Mouse (Mus musculus) MEL (cell line): Measurements from ENCODE around the gene Nkain1. TPM values are rescaled to one million over a fixed set of nuclear protein-coding genes. Genes with fewer than 3 reads are reported as not detected.

ENCODE experiments used
- DNase-seq: peaks from one replicate; pipeline ENCODE4 v3.0.0; 2011; ENCODE audit warnings: low read depth, low spot score
- H3K27ac ChIP-seq: 2 replicates; pipeline ENCODE4 v1.5.1; 2012; ENCODE audit warnings: low read depth, mild to moderate bottlenecking, control low read depth, low read length, moderate library complexity; ENCODE audit not compliant: control insufficient read depth
- H3K27me3 ChIP-seq, 2 experiments: fragments of 150-350 bp in 1 of 2; sonication (generic) in 1 of 2; 2 replicates each; pipeline ENCODE4 v1.6.1; 2012; ENCODE audit warnings: low read length in 2 of 2, mild to moderate bottlenecking in 2 of 2, improper control_type of control experiment in 1 of 2, moderate library complexity in 1 of 2; ENCODE audit not compliant: insufficient read depth in 2 of 2, control insufficient read depth in 1 of 2
- H3K36me3 ChIP-seq, 2 experiments: 2 replicates each; pipeline ENCODE4 v1.6.1; 2012 to 2014; ENCODE audit warnings: low read length in 2 of 2, improper control_type of control experiment in 1 of 2, inconsistent platforms in 1 of 2, mild to moderate bottlenecking in 1 of 2; ENCODE audit not compliant: insufficient read depth in 2 of 2, control insufficient read depth in 1 of 2
- H3K4me1 ChIP-seq, 2 experiments: fragments of 150-350 bp in 1 of 2; sonication (generic) in 1 of 2; 2 replicates each; pipeline ENCODE4 v1.6.1; 2012; ENCODE audit warnings: low read length in 2 of 2, improper control_type of control experiment in 1 of 2, mild to moderate bottlenecking in 1 of 2; ENCODE audit not compliant: insufficient read depth in 2 of 2, control insufficient read depth in 1 of 2
- H3K4me3 ChIP-seq, 2 experiments: fragments of 150-350 bp in 1 of 2; sonication (generic) in 1 of 2; 2 replicates each; pipeline ENCODE4 v1.5.1; 2012; ENCODE audit warnings: low read depth in 2 of 2, low read length in 2 of 2, mild to moderate bottlenecking in 2 of 2, moderate library complexity in 2 of 2, control low read depth in 1 of 2, improper control_type of control experiment in 1 of 2; ENCODE audit not compliant: control insufficient read depth in 1 of 2, insufficient read depth in 1 of 2
- H3K79me2 ChIP-seq: 2 replicates; pipeline ENCODE4 v1.6.1; 2012; ENCODE audit warnings: mild to moderate bottlenecking, low read length, moderate library complexity; ENCODE audit not compliant: control insufficient read depth, poor library complexity, insufficient read depth
- H3K9ac ChIP-seq: 2 replicates; pipeline ENCODE4 v1.6.1; 2012; ENCODE audit warnings: low read depth, mild to moderate bottlenecking, control low read depth, low read length, moderate library complexity; ENCODE audit not compliant: control insufficient read depth, poor library complexity, severe bottlenecking
- H3K9me3 ChIP-seq: fragments of 150-350 bp; sonication (generic); replicated peaks from 2 replicates; pipeline ENCODE4 v1.6.1; 2012; ENCODE audit warnings: mild to moderate bottlenecking, low read length, improper control_type of control experiment, moderate library complexity; ENCODE audit not compliant: insufficient read depth
- BHLHE40 ChIP-seq: IDR thresholded peaks from 2 replicates; pipeline ENCODE4 v1.6.1; 2012; ENCODE audit warnings: low read depth, mild to moderate bottlenecking, inconsistent platforms, low read length, improper control_type of control experiment, borderline replicate concordance
- CHD1 ChIP-seq: IDR thresholded peaks from 2 replicates; pipeline ENCODE4 v1.6.1; 2012; ENCODE audit warnings: low read depth, mild to moderate bottlenecking, inconsistent platforms, low read length, improper control_type of control experiment
- CHD2 ChIP-seq: IDR thresholded peaks from 2 replicates; pipeline ENCODE4 v1.6.1; 2011; ENCODE audit warnings: low read length, improper control_type of control experiment
- CTCF ChIP-seq, 3 experiments: IDR thresholded peaks in 2 of 3; conservative IDR thresholded peaks in 1 of 3; 2 replicates each; pipeline ENCODE4 v1.5.1; 2011 to 2012; ENCODE audit warnings: low read length in 3 of 3, low read depth in 2 of 3, mild to moderate bottlenecking in 2 of 3, improper control_type of control experiment in 1 of 3, inconsistent platforms in 1 of 3, mixed read lengths in 1 of 3, moderate library complexity in 1 of 3; ENCODE audit not compliant: control insufficient read depth in 1 of 3, insufficient read depth in 1 of 3, poor library complexity in 1 of 3, severe bottlenecking in 1 of 3
- E2F4 ChIP-seq: IDR thresholded peaks from 2 replicates; pipeline ENCODE4 v1.6.1; 2011; ENCODE audit warnings: low read depth, low read length, improper control_type of control experiment, borderline replicate concordance
- ELF1 ChIP-seq: IDR thresholded peaks from 2 replicates; pipeline ENCODE4 v1.6.1; 2014; ENCODE audit warnings: low read depth, mild to moderate bottlenecking, inconsistent platforms, low read length, improper control_type of control experiment, moderate library complexity
- EP300 ChIP-seq, 2 experiments: IDR thresholded peaks; 2 replicates each; pipeline ENCODE4 v1.6.1; 2011; ENCODE audit warnings: improper control_type of control experiment in 2 of 2, low read length in 2 of 2, low read depth in 1 of 2, mild to moderate bottlenecking in 1 of 2
- ETS1 ChIP-seq: IDR thresholded peaks from 2 replicates; pipeline ENCODE4 v1.6.1; 2012; ENCODE audit warnings: low read depth, mild to moderate bottlenecking, inconsistent platforms, low read length, improper control_type of control experiment, moderate library complexity
- HCFC1 ChIP-seq: IDR thresholded peaks from 2 replicates; pipeline ENCODE4 v1.6.1; 2012; ENCODE audit warnings: low read depth, mild to moderate bottlenecking, inconsistent platforms, low read length, improper control_type of control experiment, moderate library complexity
- MAFK ChIP-seq: IDR thresholded peaks from 2 replicates; pipeline ENCODE4 v1.6.1; 2011; ENCODE audit warnings: low read depth, mild to moderate bottlenecking, low read length, improper control_type of control experiment, borderline replicate concordance
- MAX ChIP-seq: IDR thresholded peaks from 2 replicates; pipeline ENCODE4 v1.6.1; 2011; ENCODE audit warnings: low read length, improper control_type of control experiment
- MAZ ChIP-seq: IDR thresholded peaks from 2 replicates; pipeline ENCODE4 v1.6.1; 2012; ENCODE audit warnings: low read depth, mild to moderate bottlenecking, inconsistent platforms, low read length, improper control_type of control experiment
- MEF2A ChIP-seq: IDR thresholded peaks from 2 replicates; pipeline ENCODE4 v1.6.1; 2014; ENCODE audit warnings: low read depth, mild to moderate bottlenecking, inconsistent platforms, low read length, improper control_type of control experiment; ENCODE audit not compliant: poor library complexity, insufficient replicate concordance, severe bottlenecking; ENCODE audit errors: extremely low read depth
- MXI1 ChIP-seq: IDR thresholded peaks from 2 replicates; pipeline ENCODE4 v1.6.1; 2011; ENCODE audit warnings: mild to moderate bottlenecking, low read depth, low read length, improper control_type of control experiment
- MYB ChIP-seq: IDR thresholded peaks from 2 replicates; pipeline ENCODE4 v1.6.1; 2011; ENCODE audit warnings: mild to moderate bottlenecking, low read depth, low read length, improper control_type of control experiment
- MYC ChIP-seq: IDR thresholded peaks from 2 replicates; pipeline ENCODE4 v1.6.1; 2011; ENCODE audit warnings: low read depth, mild to moderate bottlenecking, low read length, improper control_type of control experiment, moderate library complexity
- NELFE ChIP-seq: IDR thresholded peaks from 2 replicates; pipeline ENCODE4 v1.6.1; 2011; ENCODE audit warnings: low read depth, low read length, improper control_type of control experiment
- POLR2A ChIP-seq, 2 experiments: IDR thresholded peaks; 2 replicates each; pipeline ENCODE4 v1.6.1; 2011 to 2012; ENCODE audit warnings: low read length in 2 of 2, mild to moderate bottlenecking in 2 of 2, control low read depth in 1 of 2, improper control_type of control experiment in 1 of 2, low read depth in 1 of 2, moderate library complexity in 1 of 2; ENCODE audit not compliant: control insufficient read depth in 1 of 2, insufficient read depth in 1 of 2, poor library complexity in 1 of 2
- RAD21 ChIP-seq: IDR thresholded peaks from 2 replicates; pipeline ENCODE4 v1.6.1; 2011; ENCODE audit warnings: mild to moderate bottlenecking, low read depth, low read length, improper control_type of control experiment
- SIN3A ChIP-seq: IDR thresholded peaks from 2 replicates; pipeline ENCODE4 v1.6.1; 2012; ENCODE audit warnings: low read length, improper control_type of control experiment, inconsistent platforms
- TBP ChIP-seq: IDR thresholded peaks from 2 replicates; pipeline ENCODE4 v1.8.0; 2011; ENCODE audit warnings: low read depth, low read length, improper control_type of control experiment
- TCF12 ChIP-seq: IDR thresholded peaks from 2 replicates; pipeline ENCODE4 v1.6.1; 2014; ENCODE audit warnings: low read depth, mild to moderate bottlenecking, inconsistent platforms, low read length, improper control_type of control experiment, moderate library complexity
- UBTF ChIP-seq: IDR thresholded peaks from 2 replicates; pipeline ENCODE4 v1.6.1; 2012; ENCODE audit warnings: low read depth, mild to moderate bottlenecking, inconsistent platforms, low read length, improper control_type of control experiment, moderate library complexity, borderline replicate concordance; ENCODE audit not compliant: insufficient read depth
- USF1 ChIP-seq: IDR thresholded peaks from 2 replicates; pipeline ENCODE4 v1.6.1; 2014; ENCODE audit warnings: low read depth, mild to moderate bottlenecking, inconsistent platforms, low read length, improper control_type of control experiment, moderate library complexity
- USF2 ChIP-seq, 2 experiments: IDR thresholded peaks; 2 replicates each; pipeline ENCODE4 v1.6.1; 2011 to 2012; ENCODE audit warnings: improper control_type of control experiment in 2 of 2, low read length in 2 of 2, borderline replicate concordance in 1 of 2, inconsistent platforms in 1 of 2, low read depth in 1 of 2, mild to moderate bottlenecking in 1 of 2; ENCODE audit not compliant: insufficient read depth in 1 of 2
- polyA plus RNA-seq, 2 experiments: library from polyadenylated mRNA; stranded (reverse) in 1 of 2; unstranded in 1 of 2; fragments of >175 nt in 1 of 2; fragments of >200 nt in 1 of 2; gene quantifications; 2 replicates each; pipeline versions ENCODE4 v1.2.1 to v1.2.4; 2012; ENCODE audit warnings: low replicate concordance in 2 of 2, low read depth in 1 of 2; ENCODE audit not compliant: insufficient read length in 2 of 2, insufficient read depth in 1 of 2, missing spikeins in 1 of 2
- total RNA-seq: library from RNA; depleted of rRNA; stranded (reverse); fragments of 300-350 nt; gene quantifications from 2 replicates; pipeline ENCODE4 v1.2.3, GENCODE M21; 2012

The Nkain1 gene
- total and polyA plus RNA-seq, 3 experiments, result 5.3 to 18.5 TPM; not detected in 1

- no peak for TF ChIP-seq UBTF
- no peak for TF ChIP-seq ELF1
- TF ChIP-seq RAD21, result no peak
- TF ChIP-seq USF1, result no peak
- no peak for TF ChIP-seq MAZ
- no peak for TF ChIP-seq MYC
- TF ChIP-seq CHD2, result no peak
- TF ChIP-seq SIN3A, result no peak
- TF ChIP-seq MYB, result no peak
- no peak for TF ChIP-seq E2F4
- TF ChIP-seq EP300 (IDR thresholded peaks at IDR 0.05; ENCODE audit: low read depth in 1 of 2, low read length in 2 of 2), result no peak
- TF ChIP-seq POLR2A (IDR thresholded peaks at IDR 0.05; ENCODE audit: control insufficient read depth in 1 of 2, insufficient read depth in 1 of 2, low read depth in 1 of 2, low read length in 2 of 2, poor library complexity in 1 of 2), result no peak
- TF ChIP-seq CTCF (IDR thresholded peaks at IDR 0.05 in 2 of 3, conservative IDR thresholded peaks at IDR 0.05 in 1 of 3; ENCODE audit: control insufficient read depth in 1 of 3, insufficient read depth in 1 of 3, low read depth in 2 of 3, low read length in 3 of 3, poor library complexity in 1 of 3, severe bottlenecking in 1 of 3), result no peak
- TF ChIP-seq USF2 (IDR thresholded peaks at IDR 0.05; ENCODE audit: borderline replicate concordance in 1 of 2, insufficient read depth in 1 of 2, low read depth in 1 of 2, low read length in 2 of 2), result no peak
- no peak for TF ChIP-seq MEF2A
- no peak for TF ChIP-seq BHLHE40
- TF ChIP-seq HCFC1, result no peak
- no peaks in the 10 kb centered on the region for H3K36me3 ChIP-seq
- H3K4me3 ChIP-seq, result no peak overlapping the region
- DNase-seq, result no peak
- H3K4me1 ChIP-seq, result no peaks in the 10 kb centered on the region
- no peaks in the 10 kb centered on the region for H3K9me3 ChIP-seq
- H3K79me2 ChIP-seq, result no peaks in the 10 kb centered on the region
- peaks cover 0 to 6% of the 10 kb centered on the region in 2 experiments; a peak in 2 of 4 replicates for H3K27me3 ChIP-seq
- H3K27ac ChIP-seq, result no peak overlapping the region
- no peak overlapping the region for H3K9ac ChIP-seq
Measured at GRCm38 (mm10) chr4:130563260-130563756, 10.7 kb downstream of the Nkain1 start.

GRCm38 (mm10) chr4:130560576-130561310 lies 13.2 kb downstream of the Nkain1 start:
- no peak overlapping the region for H3K4me3 ChIP-seq
- TF ChIP-seq NELFE (no peak), MEF2A (no peak), EP300 (IDR thresholded peaks at IDR 0.05; ENCODE audit: low read depth in 1 of 2, low read length in 2 of 2) (no peak), POLR2A (IDR thresholded peaks at IDR 0.05; ENCODE audit: control insufficient read depth in 1 of 2, insufficient read depth in 1 of 2, low read depth in 1 of 2, low read length in 2 of 2, poor library complexity in 1 of 2) (no peak), TCF12 (no peak), ETS1 (no peak), MYB (no peak), MAX (no peak), USF2 (IDR thresholded peaks at IDR 0.05; ENCODE audit: borderline replicate concordance in 1 of 2, insufficient read depth in 1 of 2, low read depth in 1 of 2, low read length in 2 of 2) (no peak), E2F4 (no peak), MYC (no peak), USF1 (no peak), BHLHE40 (no peak), MAFK (no peak), CHD1 (no peak), TBP (no peak), CHD2 (no peak), MXI1 (no peak)
- no peak overlapping the region for H3K27ac ChIP-seq
- H3K4me1 ChIP-seq, result no peaks in the 10 kb centered on the region
- no peaks in the 10 kb centered on the region for H3K79me2 ChIP-seq
- peaks cover 0 to 4% of the 10 kb centered on the region in 2 experiments; a peak in 2 of 4 replicates for H3K27me3 ChIP-seq
- H3K9me3 ChIP-seq, result no peaks in the 10 kb centered on the region
- DNase-seq, result no peak
- H3K36me3 ChIP-seq, result no peaks in the 10 kb centered on the region
- no peak overlapping the region for H3K9ac ChIP-seq
